Mouse (Mus musculus): ENCODE measurements around the gene Gga1.
"Not testable (repeated sequence)": the region's sequence is repeated elsewhere in the genome, so short reads cannot be mapped to it uniquely, and the experiment has no call there.

The Gga1 gene

GRCm38 (mm10) chr15:78875537-78875936 is 1.5 kb upstream of the Gga1 start:
- no peak for DNase-seq (ENCODE audit: low spot score in 2 of 2)

GRCm38 (mm10) chr15:78876258-78876696 is 713 bp upstream of the Gga1 start:
- peak; percentile 69 to 80 for DNase-seq (ENCODE audit: low spot score in 2 of 2)

- peak in 1 of 2 experiments; percentile 17 for DNase-seq (ENCODE audit: low spot score in 2 of 2)
Observed at GRCm38 (mm10) chr15:78877810-78878390, 910 bp downstream of the Gga1 start.

- DNase-seq (ENCODE audit: low spot score in 2 of 2), result not testable (repeated sequence)
Observed at GRCm38 (mm10) chr15:78878792-78879516, 2.0 kb downstream of the Gga1 start.

GRCm38 (mm10) chr15:78880432-78880831 is 3.4 kb downstream of the Gga1 start:
- DNase-seq (ENCODE audit: low spot score in 2 of 2), result no peak

- no peak for DNase-seq (ENCODE audit: low spot score in 2 of 2)
Observed at GRCm38 (mm10) chr15:78881828-78882227, 4.8 kb downstream of the Gga1 start.

GRCm38 (mm10) chr15:78889401-78889853 is 12.4 kb downstream of the Gga1 start:
- DNase-seq (ENCODE audit: low spot score in 2 of 2), result no peak

- DNase-seq (ENCODE audit: low spot score in 2 of 2), result no peak
Observed at GRCm38 (mm10) chr15:78892440-78892839, 15.4 kb downstream of the Gga1 start.

GRCm38 (mm10) chr15:78894726-78895125 is 17.7 kb downstream of the Gga1 start:
- no peak for DNase-seq (ENCODE audit: low spot score in 2 of 2)

GRCm38 (mm10) chr15:78895741-78896140 is 18.8 kb downstream of the Gga1 start:
- no peak for DNase-seq (ENCODE audit: low spot score in 2 of 2)

- DNase-seq (ENCODE audit: low spot score in 2 of 2), result no peak
Observed at GRCm38 (mm10) chr15:78896149-78896548, 19.2 kb downstream of the Gga1 start.

GRCm38 (mm10) chr15:78897488-78897887 is 20.5 kb downstream of the Gga1 start:
- DNase-seq (ENCODE audit: low spot score in 2 of 2), result no peak

- DNase-seq (ENCODE audit: low spot score in 2 of 2), result no peak
Observed at GRCm38 (mm10) chr15:78898507-78899001, 21.6 kb downstream of the Gga1 start.

GRCm38 (mm10) chr15:78899409-78899739 is 22.4 kb downstream of the Gga1 start, which contains the start of gene Gm49510:
TSS of gene Gm49510 (plus strand) at chr15:78899667.
- DNase-seq (ENCODE audit: low spot score in 2 of 2), result no peak

GRCm38 (mm10) chr15:78899740-78900584 is 23.0 kb downstream of the Gga1 start, which contains the start of gene Sh3bp1:
TSS of gene Sh3bp1 (plus strand) at chr15:78899768.
- peak; percentile 50 to 61 for DNase-seq (ENCODE audit: low spot score in 2 of 2)

- no peak for DNase-seq (ENCODE audit: low spot score in 2 of 2)
Observed at GRCm38 (mm10) chr15:78900585-78901421, 23.8 kb downstream of the Gga1 start.

GRCm38 (mm10) chr15:78901422-78901789 is 24.4 kb downstream of the Gga1 start:
- no peak for DNase-seq (ENCODE audit: low spot score in 2 of 2)

GRCm38 (mm10) chr15:78903243-78903642 is 26.3 kb downstream of the Gga1 start:
- peak; percentile 81 to 86 for DNase-seq (ENCODE audit: low spot score in 2 of 2)

GRCm38 (mm10) chr15:78908399-78908798 is 31.4 kb downstream of the Gga1 start:
- no peak for DNase-seq (ENCODE audit: low spot score in 2 of 2)

- DNase-seq (ENCODE audit: low spot score in 2 of 2), result no peak
Observed at GRCm38 (mm10) chr15:78908982-78909381, 32.0 kb downstream of the Gga1 start.

GRCm38 (mm10) chr15:78912040-78912439 is 35.0 kb downstream of the Gga1 start:
- peak in 1 of 2 experiments; percentile 39 for DNase-seq (ENCODE audit: low spot score in 2 of 2)
